Mouse (Mus musculus) liver, postnatal 0 days (tissue): ENCODE measurements around the gene Gse1. TPM values are rescaled to one million over a fixed set of nuclear protein-coding genes. Genes with fewer than 3 reads are reported as not detected.

Experiments used
- ATAC-seq: fragments of 200-750 bp; cut with Nextera tagmentation; 2 replicates; pipeline ENCODE4 v1.8.0; 2017; ENCODE audit warnings: mild to moderate bottlenecking, moderate library complexity
- DNase-seq: peaks from one replicate; pipeline ENCODE4 v3.0.0-alpha.2; 2016
- H3K27ac ChIP-seq: fragments of 300-500 bp; sonication (generic); 2 replicates; pipeline ENCODE4 v1.5.1; 2014; ENCODE audit warnings: antibody characterized with exemption, moderate library complexity, mild to moderate bottlenecking, low read depth
- H3K27me3 ChIP-seq: fragments of 300-500 bp; sonication (generic); 2 replicates; pipeline ENCODE4 v1.6.1; 2014; ENCODE audit warnings: low read length, control low read depth, mixed read lengths; ENCODE audit not compliant: insufficient read depth
- H3K36me3 ChIP-seq: fragments of 300-500 bp; sonication (generic); replicated peaks from 2 replicates; pipeline ENCODE4 v1.6.1; 2014; ENCODE audit warnings: mild to moderate bottlenecking, control low read depth, low read length, moderate library complexity, mixed read lengths; ENCODE audit not compliant: insufficient read depth
- H3K4me1 ChIP-seq: fragments of 300-500 bp; sonication (generic); 2 replicates; pipeline ENCODE4 v1.6.1; 2014; ENCODE audit warnings: antibody characterized with exemption, mild to moderate bottlenecking, control low read depth; ENCODE audit not compliant: insufficient read depth
- H3K4me2 ChIP-seq: fragments of 300-500 bp; sonication (generic); 2 replicates; pipeline ENCODE4 v1.6.1; 2014; ENCODE audit warnings: low read depth, mild to moderate bottlenecking, low read length, moderate library complexity, mixed read lengths
- H3K4me3 ChIP-seq: fragments of 300-500 bp; sonication (generic); 2 replicates; pipeline ENCODE4 v1.5.1; 2014; ENCODE audit warnings: low read depth, low read length
- H3K9ac ChIP-seq: fragments of 300-500 bp; sonication (generic); replicated peaks from 2 replicates; pipeline ENCODE4 v1.6.1; 2014; ENCODE audit warnings: mild to moderate bottlenecking, moderate library complexity
- H3K9me3 ChIP-seq: fragments of 300-500 bp; sonication (generic); 2 replicates; pipeline ENCODE4 v1.6.1; 2016; ENCODE audit warnings: mild to moderate bottlenecking, control low read depth, low read length, mixed read lengths
- CTCF ChIP-seq: sonication (generic); IDR thresholded peaks from 2 replicates; pipeline ENCODE4 v1.5.1; 2016; ENCODE audit warnings: antibody characterized with exemption, low read depth
- EP300 ChIP-seq: IDR thresholded peaks from 2 replicates; pipeline ENCODE4 v1.6.1; 2016; ENCODE audit warnings: antibody characterized with exemption, low read depth, mild to moderate bottlenecking
- WGBS: fragments of 180-500 bp; shearing (Covaris S2); extraction: QIAGEN DNeasy Blood & Tissue Kit; methylation state at CpG from one replicate; pipeline ENCODE4 v1.1.7; 2014; ENCODE audit not compliant: insufficient replicate concordance; 5-methylcytosine and 5-hydroxymethylcytosine counted together
- polyA plus RNA-seq: library from polyadenylated mRNA; unstranded; fragments of >200 nt; fragmentation: Nextera tagmentation; extraction: Ambion mirVana; gene quantifications from 2 replicates; pipeline ENCODE4 v1.2.1, GENCODE M21; 2015

The Gse1 gene
- polyA plus RNA-seq, 1 experiment from 2014 or later, result 7.7 TPM

DNA sequence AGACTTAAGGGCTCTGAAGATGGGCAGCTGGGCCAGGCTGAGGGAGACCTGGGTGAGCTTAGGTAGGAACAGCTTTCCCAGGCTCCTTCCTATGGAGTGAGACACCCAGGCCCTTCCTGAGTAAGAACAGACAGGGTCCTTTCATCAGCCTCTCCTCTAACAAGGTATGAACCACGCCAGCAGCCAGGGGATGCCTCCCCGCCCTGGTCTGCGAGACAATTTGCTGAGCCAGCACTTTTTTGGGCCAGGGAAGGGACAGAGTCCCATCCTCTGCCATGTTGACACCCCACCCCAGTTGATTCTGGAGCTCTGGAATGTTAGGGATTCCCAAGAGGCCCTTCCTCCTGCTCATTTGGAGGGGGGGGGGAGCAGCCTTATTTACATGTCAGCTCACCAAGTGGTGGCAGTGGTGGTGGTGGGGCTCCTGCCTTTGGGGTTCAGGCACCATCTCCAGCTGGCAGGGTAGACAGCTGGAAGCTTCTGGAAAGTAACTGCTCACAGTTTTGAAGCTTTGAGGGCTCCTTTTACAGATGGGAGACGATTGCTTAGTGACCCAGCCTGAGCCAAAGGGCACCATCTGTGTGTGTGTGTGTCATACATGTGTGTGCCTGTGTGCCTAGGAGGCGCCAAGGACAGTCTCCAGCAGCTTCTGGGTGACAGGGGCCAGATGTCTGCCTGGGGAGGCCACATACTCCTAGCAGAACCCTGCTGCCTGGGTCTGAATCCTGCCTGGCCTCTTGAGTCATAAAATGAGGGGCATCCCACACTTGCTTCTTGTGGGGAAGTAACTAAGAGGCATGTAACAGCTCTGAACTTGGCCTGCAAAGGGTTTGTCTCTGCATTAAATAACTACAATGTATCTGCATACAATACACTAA lies 1.3 kb upstream of the Gse1 start:
- H3K4me2 ChIP-seq, result no peak overlapping the region
- no peaks in the 10 kb centered on the region for H3K36me3 ChIP-seq
- no peaks in the 10 kb centered on the region for H3K9me3 ChIP-seq
- H3K4me3 ChIP-seq, result no peak overlapping the region
- H3K27ac ChIP-seq, result no peak overlapping the region
- TF ChIP-seq CTCF, result no peak
- no peak for TF ChIP-seq EP300
- H3K9ac ChIP-seq, result no peak overlapping the region
- ATAC-seq, result no peak
- DNase-seq, result no peak
- peaks cover 47% of the 10 kb centered on the region for H3K27me3 ChIP-seq
- 68% methylated on average over 5 of the region's 5 CpGs for WGBS
- peaks cover 11% of the 10 kb centered on the region for H3K4me1 ChIP-seq

DNA sequence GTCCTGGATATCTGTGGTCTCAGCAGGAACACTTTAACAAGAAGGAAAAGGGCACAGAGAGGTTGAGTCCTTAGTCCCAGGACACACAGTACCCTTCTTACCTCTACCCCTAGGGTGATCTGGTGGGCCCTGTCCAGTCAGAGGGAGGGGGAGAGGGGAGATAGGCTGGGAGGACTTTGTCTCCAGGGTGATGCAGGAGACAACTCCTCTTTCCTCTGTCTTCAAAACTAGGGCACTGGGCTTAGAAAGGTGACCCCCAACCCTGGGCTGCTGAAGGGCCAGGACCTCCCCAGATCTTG lies 729 bp upstream of the Gse1 start:
- H3K36me3 ChIP-seq, result no peaks in the 10 kb centered on the region
- H3K4me2 ChIP-seq, result no peak overlapping the region
- no peak overlapping the region for H3K27ac ChIP-seq
- DNase-seq (no peak), ATAC-seq (no peak)
- no peak overlapping the region for H3K4me3 ChIP-seq
- no peak overlapping the region for H3K9ac ChIP-seq
- peaks cover 47% of the 10 kb centered on the region for H3K27me3 ChIP-seq
- H3K4me1 ChIP-seq, result peaks cover 11% of the 10 kb centered on the region
- TF ChIP-seq EP300 (no peak), CTCF (no peak)
- no peaks in the 10 kb centered on the region for H3K9me3 ChIP-seq

DNA sequence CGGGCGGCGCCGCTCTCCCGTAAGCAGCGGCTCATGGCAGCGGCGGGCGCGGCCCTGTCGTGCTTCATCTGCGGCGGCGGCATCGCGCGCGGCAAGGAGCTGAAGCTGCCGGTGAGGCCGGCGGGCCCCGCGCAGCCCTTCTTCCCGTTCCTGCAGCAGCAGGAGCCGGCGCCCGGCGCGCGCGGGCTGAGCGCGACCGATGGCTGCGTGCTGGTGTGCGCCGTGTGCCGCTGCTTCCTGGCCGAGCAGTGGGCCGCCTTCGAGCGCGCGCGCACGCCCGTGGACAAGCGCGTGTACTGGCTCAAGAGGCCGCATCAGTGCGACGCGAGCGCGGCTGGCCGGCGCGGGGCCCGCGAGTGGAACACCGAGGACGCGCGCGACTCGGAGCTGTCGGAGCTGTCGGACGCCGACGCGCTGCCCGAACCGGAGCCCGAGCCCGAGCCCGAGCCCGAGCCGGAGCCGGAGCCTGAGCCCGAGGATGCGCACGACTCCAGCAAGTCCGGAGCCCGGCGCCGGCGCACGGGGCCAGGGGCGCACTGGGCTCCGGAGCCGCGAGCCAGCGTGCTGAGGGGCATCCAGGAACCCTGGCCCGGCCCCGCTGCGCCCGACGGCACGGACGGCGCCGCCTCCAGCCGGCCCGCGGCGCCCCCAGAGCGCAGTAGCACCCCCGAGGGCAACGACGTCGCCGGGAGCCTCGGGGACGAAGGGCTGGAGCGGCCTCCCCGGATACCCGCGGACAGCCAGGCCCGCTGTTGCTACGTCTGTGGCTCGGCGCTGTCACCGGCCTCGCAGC lies 721 bp downstream of the Gse1 start:
- TF ChIP-seq CTCF (no peak), EP300 (no peak)
- peak overlapping the region; percentile 50 for H3K4me3 ChIP-seq
- no peak overlapping the region for H3K27ac ChIP-seq
- ATAC-seq (peak; percentile 16; the same call in 1 of the 2 replicates), DNase-seq (peak; percentile 36)
- H3K4me2 ChIP-seq, result peak overlapping the region; percentile 80
- H3K4me1 ChIP-seq, result peaks cover 11% of the 10 kb centered on the region
- H3K9ac ChIP-seq, result peak overlapping the region; percentile 34; the same call in 1 of the 2 replicates
- H3K9me3 ChIP-seq, result no peaks in the 10 kb centered on the region
- peaks cover 47% of the 10 kb centered on the region for H3K27me3 ChIP-seq
- WGBS, result 2% methylated on average over 84 of the region's 125 CpGs
- H3K36me3 ChIP-seq, result no peaks in the 10 kb centered on the region

DNA sequence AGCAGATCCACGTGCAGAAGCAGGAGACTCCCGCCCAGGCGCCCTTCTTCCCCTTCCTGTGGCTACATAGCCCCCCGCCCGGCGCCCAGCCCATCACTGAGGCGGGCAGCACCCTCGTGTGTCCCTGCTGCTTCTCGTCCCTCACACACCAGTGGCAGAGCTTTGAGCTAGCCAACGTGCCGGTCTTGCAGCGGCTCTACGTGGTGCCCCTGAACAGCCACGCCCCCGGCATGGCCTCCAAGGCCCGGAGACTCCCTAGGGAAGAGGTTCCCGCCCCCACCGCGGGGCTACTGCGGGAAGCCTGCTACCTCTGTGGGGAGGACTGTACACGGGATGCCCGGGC lies 1.3 kb downstream of the Gse1 start:
- DNase-seq, result peak; percentile 40
- under 1% methylated on average over 20 of the region's 22 CpGs for WGBS
- no peak for TF ChIP-seq EP300
- TF ChIP-seq CTCF, result no peak
- H3K4me3 ChIP-seq, result peak overlapping the region; percentile 50
- H3K36me3 ChIP-seq, result no peaks in the 10 kb centered on the region
- H3K27ac ChIP-seq, result no peak overlapping the region
- no peak overlapping the region for H3K9ac ChIP-seq
- H3K9me3 ChIP-seq, result no peaks in the 10 kb centered on the region
- peaks cover 11% of the 10 kb centered on the region for H3K4me1 ChIP-seq
- H3K27me3 ChIP-seq, result peaks cover 47% of the 10 kb centered on the region
- peak overlapping the region; percentile 80; the same call in 1 of the 2 replicates for H3K4me2 ChIP-seq
- ATAC-seq, result no peak

DNA sequence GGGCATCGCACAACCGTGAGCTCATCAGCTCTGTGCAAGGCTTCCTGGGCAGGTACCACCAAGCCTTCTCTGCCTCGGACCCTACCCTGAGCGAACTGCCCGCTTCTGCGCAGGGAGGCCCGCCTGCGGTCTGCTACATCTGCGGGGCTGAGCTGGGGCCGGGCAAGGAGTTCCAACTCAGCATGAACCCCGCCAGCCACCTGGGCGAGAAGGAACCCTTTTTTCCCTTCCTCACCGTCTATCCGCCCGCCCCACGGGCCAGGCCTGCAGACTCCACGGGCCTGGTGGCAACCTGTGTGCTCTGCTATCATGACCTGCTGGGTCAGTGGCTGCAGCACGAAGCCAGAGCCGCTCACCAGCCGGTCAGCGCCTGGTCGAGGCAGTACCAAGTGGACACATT lies 1.8 kb downstream of the Gse1 start:
- Histone ChIP-seq H3K27me3 (peaks cover 47% of the 10 kb centered on the region), H3K27ac (no peak overlapping the region), H3K9ac (no peak overlapping the region), H3K9me3 (no peaks in the 10 kb centered on the region), H3K4me2 (peak overlapping the region; percentile 80; the same call in 1 of the 2 replicates), H3K4me1 (peaks cover 11% of the 10 kb centered on the region), H3K36me3 (no peaks in the 10 kb centered on the region), H3K4me3 (peak overlapping the region; percentile 50; the same call in 1 of the 2 replicates)
- DNase-seq, result no peak
- WGBS, result 16% methylated on average over 22 of the region's 22 CpGs
- ATAC-seq, result no peak
- TF ChIP-seq EP300, result no peak
- no peak for TF ChIP-seq CTCF
